Mouse (Mus musculus) frontal cortex, adult (tissue): ENCODE measurements at regions not wholly inside any gene's neighbourhood (a gene's known extent, or its start where the extent isn't known, plus 50 kb on each side); places are given as distances from the start of the nearest gene placed in this dataset.
A peak's percentile ranks its signal among the peaks of the same experiment; 100 is the strongest.

Source experiments
- ATAC-seq: cut with Nextera tagmentation; 2 replicates; pipeline ENCODE4 v1.9.2; 2017; ENCODE audit warnings: mild to moderate bottlenecking, moderate library complexity, mixed read lengths; ENCODE audit not compliant: low TSS enrichment

DNA sequence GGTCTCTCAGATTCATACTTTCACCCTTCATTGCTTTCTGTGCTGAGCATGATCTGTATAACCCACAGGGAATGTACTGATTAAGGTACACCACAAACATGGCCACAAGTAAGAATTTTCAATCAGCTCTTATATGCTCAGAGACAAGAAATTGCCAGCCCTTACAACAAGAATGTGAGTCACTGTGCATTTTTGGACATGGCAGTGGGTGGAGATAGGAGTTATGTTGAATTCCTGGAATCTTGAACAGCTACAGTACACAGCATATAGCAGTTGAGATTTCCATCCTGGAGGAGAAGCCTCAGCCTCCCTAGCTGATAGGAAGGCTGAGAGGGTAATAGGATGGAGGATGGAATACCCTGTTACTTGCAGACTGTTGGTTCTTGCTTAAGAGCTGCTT is 173.8 kb upstream of the Nudt11 start:
- ATAC-seq: peak; percentile 95

DNA sequence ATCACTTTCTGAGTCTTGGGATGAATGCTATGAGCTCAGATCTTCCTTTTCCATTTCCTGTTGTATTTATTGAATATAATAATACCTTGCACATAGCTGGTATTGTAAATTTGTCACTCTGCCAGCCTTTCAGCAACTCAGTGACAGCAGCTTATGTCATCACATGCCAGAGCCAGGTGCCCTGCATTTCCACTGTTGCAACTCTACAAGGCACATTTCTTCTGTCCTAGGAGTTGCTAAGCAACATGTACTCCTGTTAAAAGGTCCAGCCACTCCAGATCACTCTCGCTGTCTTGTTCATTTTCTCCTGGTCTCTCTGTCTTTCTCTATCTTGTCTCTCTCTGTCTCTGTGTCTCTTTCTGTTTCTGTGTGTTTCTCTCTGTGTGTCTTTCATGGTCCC is 130.1 kb upstream of the Nudt11 start:
- ATAC-seq: no peak

DNA sequence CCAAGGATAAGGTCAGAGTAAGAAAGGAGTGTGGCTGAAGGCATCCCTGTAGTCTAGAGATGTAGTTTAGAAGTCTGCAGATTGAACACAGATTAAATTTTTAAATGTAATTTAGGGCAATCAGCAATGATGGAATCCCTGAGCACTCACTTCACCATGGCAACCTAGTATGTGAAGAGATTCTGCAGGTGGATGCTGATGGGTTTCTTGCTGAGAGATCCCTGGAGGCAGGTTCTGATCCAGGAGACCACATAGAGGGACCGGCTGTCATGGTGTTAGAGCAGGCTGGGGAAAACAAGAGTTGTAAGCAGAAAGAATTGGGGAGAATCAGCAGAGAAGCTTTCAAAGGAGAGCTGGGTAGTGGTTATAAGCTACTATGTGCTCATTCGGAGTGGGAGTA is 113.7 kb upstream of the Nudt11 start:
- ATAC-seq: no peak

DNA sequence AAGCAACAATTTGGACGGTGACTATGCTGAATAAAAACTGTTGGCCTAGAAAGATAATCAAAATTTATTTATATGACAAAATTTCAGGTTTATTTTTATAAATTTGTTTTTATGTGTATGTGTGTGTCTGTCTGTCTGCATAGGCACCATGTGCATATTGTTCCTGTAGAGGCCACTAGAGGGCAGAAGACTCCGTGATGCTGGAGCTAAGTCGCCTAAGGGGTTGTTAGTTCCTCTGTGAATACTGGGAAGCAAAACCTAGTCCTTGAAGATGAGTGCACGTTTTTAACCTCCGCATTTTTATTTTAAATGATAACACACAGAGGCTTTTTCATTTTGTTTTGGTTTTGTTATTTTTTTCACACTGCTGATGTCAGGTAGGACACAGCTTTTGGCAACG is 105.3 kb upstream of the Nudt11 start:
- no peak for ATAC-seq
